Mouse (Mus musculus) induced T-regulatory cell, adult 2 months (primary cell): ENCODE measurements around the gene Cds2.
"Not testable (repeated sequence)": the region's sequence is repeated elsewhere in the genome, so short reads cannot be mapped to it uniquely, and the experiment has no call there.

Source experiments
- DNase-seq: peaks from one replicate; pipeline ENCODE4 v3.0.0-alpha.2; 2012; ENCODE audit warnings: low read depth

Gene Cds2

DNA sequence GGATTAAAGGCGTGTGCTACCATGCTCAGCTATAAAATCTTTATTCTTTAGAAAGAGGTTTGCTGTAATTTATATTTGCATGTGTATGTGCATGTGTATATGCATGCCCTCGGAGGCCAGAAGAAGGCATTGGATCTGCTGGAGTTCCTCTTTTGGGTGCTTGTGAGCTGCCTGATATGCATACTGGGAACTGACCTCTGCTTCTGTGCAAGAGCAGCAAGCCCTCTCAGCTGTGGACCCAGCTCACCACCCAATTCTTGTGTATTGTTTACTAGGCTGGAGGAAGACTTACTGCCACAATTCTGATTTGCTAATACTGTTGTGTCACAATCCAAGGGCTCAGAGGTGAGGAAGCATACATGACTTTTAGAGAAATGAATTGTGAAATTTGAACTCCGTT, 3.1 kb downstream of the Cds2 start:
- DNase-seq, result no peak

DNA sequence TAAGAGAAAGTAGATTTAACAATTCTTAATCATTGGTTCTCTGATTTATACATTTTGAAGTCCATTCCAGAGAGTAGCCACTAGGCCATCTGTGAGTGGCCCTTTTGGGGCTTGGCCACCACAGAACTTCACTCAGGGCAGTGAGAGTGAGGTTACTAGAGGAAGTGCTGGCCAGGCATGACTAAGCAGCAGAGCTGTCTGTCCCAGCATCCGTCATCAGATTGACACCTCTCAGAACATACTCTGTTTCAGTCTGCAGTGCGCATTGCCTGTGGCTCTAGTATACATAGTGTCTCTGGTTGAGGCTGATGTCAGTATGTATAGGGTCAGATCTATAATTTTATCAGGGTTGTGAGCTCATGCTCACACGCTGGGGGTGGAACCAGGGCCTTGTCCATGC, 6.3 kb downstream of the Cds2 start:
- DNase-seq, result peak; percentile 60

GRCm38 (mm10) chr2:132270331-132270951, 7.5 kb downstream of the Cds2 start:
- DNase-seq, result no peak

- DNase-seq, result no peak
Observed at GRCm38 (mm10) chr2:132272694-132273389, 9.9 kb downstream of the Cds2 start.

DNA sequence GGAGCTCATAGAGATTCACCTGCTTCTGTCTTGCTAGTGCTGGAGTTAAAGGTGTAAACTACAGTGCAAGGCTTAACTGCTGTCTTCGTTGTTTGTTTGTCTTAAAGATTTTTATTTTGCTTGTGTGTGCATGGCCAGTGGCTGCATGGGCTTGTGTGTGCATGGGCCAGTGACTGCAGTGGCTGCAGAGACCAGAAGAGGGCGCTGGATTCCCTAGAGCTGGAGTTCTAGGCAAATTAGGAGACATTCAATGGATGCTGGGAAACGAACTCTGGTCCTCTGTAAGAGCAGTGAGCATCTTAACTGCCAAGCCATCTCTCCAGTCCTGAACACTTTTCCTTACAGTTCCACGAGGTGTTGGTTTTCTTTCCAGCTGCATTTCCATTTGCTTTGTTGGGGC, 12.6 kb downstream of the Cds2 start:
- DNase-seq, result peak; percentile 35

- no peak for DNase-seq
Observed at GRCm38 (mm10) chr2:132276249-132276648, 13.3 kb downstream of the Cds2 start.

DNA sequence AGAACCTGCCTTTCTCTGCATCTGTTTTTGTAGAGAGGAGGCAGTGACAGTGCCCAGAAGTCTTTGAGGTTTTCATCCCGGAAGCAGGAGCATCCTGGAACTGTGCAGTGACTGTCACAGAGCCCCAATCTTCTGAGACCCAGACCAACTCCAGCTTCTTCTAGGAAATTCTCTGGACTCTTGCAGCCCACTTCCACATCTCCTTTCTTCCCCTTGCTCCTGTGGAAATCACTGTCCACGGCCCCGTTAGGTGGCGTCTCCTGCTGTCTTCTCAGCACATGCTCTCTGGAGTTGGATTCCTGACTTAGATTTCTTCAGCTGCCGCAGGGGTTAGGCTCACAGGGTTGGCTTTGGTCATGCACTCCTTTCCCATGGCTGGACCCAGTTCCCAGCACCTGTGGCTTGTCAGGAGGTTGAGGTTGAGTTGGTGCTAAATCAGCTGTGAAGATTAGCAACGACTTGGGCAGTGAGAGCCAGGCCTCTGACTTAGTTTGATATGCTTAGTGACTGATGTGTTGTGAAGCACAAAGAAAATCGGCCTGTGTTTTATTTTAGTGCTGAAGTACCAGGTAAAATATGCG, 15.4 kb downstream of the Cds2 start:
- no peak for DNase-seq

GRCm38 (mm10) chr2:132279336-132279882, 16.5 kb downstream of the Cds2 start:
- DNase-seq, result peak; percentile 62

- no peak for DNase-seq
Observed at GRCm38 (mm10) chr2:132279978-132280377, 17.0 kb downstream of the Cds2 start.

DNA sequence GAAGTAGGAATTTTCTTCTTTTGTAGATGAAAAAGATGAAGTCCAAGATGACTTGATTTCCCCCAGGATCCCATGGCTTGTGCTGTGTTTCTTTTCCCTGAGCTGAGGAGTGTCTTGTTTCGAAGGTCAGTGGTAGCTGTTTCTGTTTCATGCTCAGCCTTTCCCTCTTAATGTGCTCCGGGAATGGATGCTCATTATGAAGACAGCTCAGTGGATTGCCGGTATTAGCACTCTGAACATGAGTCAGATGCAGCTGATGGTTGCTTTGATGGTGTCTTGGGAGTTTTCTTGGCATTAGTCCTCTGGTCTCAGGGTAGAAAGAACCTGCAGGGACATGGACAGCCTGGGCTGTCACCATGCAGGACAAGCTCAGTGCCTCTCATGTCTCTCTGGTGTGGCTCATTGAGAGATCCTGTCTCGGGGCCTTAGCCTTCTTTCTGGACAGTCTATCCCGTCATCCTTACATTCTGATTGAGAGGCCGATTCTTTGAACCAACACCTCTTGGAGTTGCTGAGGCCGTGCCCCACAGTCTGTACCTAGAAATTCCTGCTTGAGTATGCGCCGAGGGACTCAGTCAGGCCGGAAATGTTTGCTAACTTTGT, 17.7 kb downstream of the Cds2 start:
- peak; percentile 67 for DNase-seq

DNA sequence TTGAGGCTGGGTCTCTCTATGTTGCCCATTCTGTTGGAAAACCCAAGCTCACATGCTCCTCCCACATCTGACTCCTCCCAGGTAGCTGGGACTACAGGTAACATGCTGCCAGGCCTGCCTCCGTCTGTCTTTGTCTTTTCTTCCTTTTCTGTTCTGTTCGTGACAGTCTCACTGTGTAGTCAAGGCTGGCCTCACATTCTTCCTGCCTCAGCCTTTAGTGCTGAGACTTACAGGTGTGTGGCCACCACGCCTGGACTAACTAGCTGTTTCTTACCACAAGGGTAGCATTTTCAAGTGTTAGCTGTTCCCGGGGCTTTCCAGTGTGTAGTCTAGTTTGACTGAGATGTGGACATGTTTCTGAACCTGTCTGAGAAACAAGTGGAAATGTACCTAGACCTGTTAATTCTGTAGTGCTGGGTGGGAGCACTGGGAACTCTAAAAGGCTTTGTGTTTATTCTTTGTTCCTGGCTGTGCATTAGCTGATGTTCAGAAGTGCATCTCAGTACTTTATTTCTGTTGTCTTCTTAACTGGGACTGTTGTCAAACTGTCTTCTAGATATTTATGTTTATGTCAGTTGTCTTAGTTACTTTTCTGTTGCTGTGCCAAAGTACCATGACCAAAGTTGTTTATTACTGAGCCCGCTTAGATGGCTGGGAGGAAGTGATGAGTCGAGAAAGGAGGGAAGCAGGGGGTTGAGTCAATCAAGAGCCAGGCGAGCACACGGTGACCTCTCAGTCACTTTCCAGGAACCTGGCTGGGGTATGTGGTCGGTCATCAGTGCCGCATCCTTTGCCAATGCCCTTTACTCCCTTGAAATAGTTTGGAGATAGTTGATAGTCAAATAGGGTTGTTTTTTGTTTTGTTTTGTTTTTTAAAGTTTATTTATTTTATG, 18.9 kb downstream of the Cds2 start:
- peak; percentile 83 for DNase-seq

GRCm38 (mm10) chr2:132282453-132283174, 19.7 kb downstream of the Cds2 start:
- peak; percentile 52 for DNase-seq

DNA sequence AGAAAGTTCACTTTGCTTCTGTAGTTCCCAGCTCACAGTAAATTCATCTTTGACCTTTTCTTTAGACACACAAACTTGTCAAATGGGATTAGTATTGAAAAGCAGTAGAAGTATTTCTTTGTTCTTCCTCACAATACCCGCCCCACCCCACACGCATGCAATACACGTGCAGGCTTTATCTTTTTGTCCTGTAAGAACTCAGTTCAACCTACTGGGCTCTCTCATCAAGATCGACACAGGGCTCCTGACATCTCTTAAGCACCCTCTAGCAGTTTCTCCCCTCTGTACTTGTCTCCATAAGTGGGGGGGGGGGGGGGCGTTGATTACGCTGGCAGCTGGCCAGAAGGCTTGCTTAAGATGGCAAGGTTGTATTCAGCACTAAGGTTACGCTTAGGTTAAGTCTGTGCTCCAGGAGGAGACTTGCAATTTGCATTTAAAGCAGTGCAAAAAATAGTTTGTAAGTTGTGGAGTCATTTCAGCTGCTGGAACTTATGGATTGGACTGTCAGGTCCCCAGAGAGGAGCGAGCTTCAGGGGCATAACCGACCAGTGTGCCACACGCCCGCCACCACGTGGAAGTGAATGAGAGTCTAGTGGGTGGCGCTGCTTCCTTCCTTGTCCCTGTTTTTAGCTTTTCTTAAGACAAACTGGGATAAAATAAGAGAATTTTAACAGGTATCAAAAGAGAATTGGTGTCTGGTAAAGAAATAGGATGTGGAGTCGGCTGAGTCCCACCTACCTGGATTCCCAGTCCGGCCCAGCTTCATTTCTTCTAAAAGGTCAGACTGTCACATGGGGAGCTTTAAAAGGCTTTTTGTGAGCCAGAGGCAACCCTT, 20.5 kb downstream of the Cds2 start:
- no peak for DNase-seq

DNA sequence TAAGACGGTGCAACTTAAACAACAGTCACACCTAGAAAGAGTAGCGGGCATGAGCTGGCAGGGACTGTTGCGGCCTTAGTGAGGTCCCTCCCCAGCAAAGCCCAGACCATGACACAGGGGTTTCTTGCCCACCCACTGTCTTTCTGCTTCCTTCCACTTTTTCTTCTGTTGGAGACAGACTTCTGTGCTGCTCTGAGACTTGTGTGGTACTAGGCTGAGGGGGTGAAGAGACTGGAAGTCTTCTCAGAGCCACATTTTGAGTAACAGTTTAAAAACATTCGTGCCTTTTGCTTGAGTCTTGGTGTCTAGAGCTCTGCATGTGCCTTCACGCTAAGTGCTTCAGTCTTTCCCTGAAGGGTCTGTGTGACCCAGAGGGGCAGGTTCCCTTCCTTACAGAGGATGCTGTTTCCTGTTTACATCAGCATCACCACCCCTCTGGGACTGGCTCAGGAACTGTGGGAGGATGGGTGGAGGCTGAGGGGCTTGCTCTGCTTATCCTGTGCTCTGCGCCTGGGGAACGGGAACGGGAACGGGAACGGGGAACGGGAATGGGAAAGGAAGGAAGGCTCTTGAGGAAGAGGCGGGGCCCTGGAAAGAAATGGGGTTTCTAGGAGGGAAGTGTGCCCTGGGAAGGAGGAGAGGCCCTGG, 21.7 kb downstream of the Cds2 start:
- DNase-seq, result no peak

- DNase-seq, result not testable (repeated sequence)
Observed at GRCm38 (mm10) chr2:132285722-132286121, 22.8 kb downstream of the Cds2 start.

DNA sequence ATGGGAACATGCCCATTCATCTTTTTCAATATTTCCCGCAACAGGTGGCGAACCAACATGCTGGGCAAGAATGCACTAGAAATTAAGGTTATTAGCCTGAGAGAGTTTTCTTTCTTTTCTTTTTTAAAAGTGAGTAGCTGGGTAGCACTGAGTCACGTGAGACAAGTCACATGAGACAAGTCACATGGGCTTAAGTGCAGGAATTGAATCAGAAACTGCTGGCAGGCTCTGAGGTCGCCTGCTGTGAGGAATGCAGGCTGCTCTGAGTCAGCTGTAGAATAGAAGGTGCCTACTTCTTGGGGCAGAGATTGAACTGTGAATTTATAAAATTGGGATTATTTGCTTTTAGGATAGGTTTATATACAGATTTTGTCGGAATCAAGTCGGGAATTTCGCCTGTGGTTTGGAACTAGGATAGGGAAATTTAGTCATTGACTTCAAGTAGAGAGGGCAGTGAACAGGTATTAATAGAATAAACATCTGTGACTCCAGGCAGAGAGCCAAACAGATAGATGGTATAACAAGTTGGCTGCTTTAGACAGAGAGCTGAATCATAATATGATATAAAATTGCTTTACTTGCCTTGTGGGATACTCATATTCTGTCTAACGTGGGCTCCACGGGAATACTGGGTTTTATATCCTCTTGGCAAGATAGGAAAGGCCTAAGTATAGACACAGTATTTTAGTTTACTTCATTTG, 23.6 kb downstream of the Cds2 start:
- DNase-seq, result no peak

GRCm38 (mm10) chr2:132289213-132289612, 26.3 kb downstream of the Cds2 start:
- DNase-seq, result not testable (repeated sequence)

GRCm38 (mm10) chr2:132290808-132291207, 27.9 kb downstream of the Cds2 start:
- no peak for DNase-seq

DNA sequence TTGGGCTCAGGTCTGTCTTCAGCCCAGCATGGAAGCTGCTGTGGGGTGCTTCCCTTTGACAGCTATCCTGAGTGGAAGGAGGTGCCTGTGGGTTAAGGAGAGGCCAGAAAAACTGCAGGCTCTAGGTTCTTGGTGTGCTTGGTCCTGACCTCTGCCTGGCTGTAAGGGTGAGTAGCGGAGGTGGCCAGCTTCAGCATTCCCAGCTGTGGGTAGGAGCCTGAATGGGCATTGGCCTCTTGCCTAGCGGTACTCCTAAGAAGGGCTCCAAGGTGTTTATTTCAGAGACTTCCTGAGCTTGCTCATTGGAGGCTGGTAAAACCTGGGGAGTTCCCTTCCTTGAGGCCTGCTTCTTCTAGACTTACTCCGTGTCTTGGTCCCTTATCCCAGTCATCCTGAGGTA, 28.3 kb downstream of the Cds2 start:
- DNase-seq, result no peak
